Mouse (Mus musculus) 416B (cell line): ENCODE results near the gene Olfr1426.
"Not testable (repeated sequence)": the region's sequence is repeated elsewhere in the genome, so short reads cannot be mapped to it uniquely, and the experiment has no call there.

Experiments
- DNase-seq: peaks from one replicate; pipeline ENCODE4 v3.0.0; 2011; ENCODE audit warnings: low read depth

Gene Olfr1426

GRCm38 (mm10) chr19:12091913-12092312 lies at the start of gene Olfr1426:
Olfr1426 (minus strand) TSS chr19:12092013.
- no peak for DNase-seq

GRCm38 (mm10) chr19:12134289-12134688 lies 42.5 kb upstream of the Olfr1426 start:
- peak; percentile 54 for DNase-seq

- DNase-seq = no peak
Observed at GRCm38 (mm10) chr19:12123103-12123502, 31.3 kb upstream of the Olfr1426 start, which contains the start of gene Olfr76. Olfr76 (minus strand) TSS chr19:12123203.

- no peak for DNase-seq
Observed at GRCm38 (mm10) chr19:12116464-12116863, 24.7 kb upstream of the Olfr1426 start.

GRCm38 (mm10) chr19:12115797-12116196 lies 24.0 kb upstream of the Olfr1426 start, which contains the start of gene Olfr1428:
Olfr1428 (minus strand) TSS chr19:12115897.
- DNase-seq = no peak

GRCm38 (mm10) chr19:12113807-12114206 lies 22.0 kb upstream of the Olfr1426 start:
- no peak for DNase-seq

- no peak for DNase-seq
Observed at GRCm38 (mm10) chr19:12104541-12104940, 12.7 kb upstream of the Olfr1426 start.

- DNase-seq = no peak
Observed at GRCm38 (mm10) chr19:12103234-12103633, 11.4 kb upstream of the Olfr1426 start, which contains the start of gene Olfr1427. Olfr1427 (minus strand) TSS chr19:12103334.

- not testable (repeated sequence) for DNase-seq
Observed at GRCm38 (mm10) chr19:12077631-12078030, 14.2 kb downstream of the Olfr1426 start, which contains the start of gene Olfr1425. Olfr1425 (minus strand) TSS chr19:12077731.

GRCm38 (mm10) chr19:12069546-12069945 lies 22.3 kb downstream of the Olfr1426 start:
- DNase-seq = not testable (repeated sequence)

- not testable (repeated sequence) for DNase-seq
Observed at GRCm38 (mm10) chr19:12067806-12068205, 24.0 kb downstream of the Olfr1426 start.

- not testable (repeated sequence) for DNase-seq
Observed at GRCm38 (mm10) chr19:12062582-12062981, 29.2 kb downstream of the Olfr1426 start, which contains the start of gene Olfr1424. Olfr1424 (minus strand) TSS chr19:12062682.

- no peak for DNase-seq
Observed at GRCm38 (mm10) chr19:12043163-12043562, 48.6 kb downstream of the Olfr1426 start.

- DNase-seq = no peak
Observed at GRCm38 (mm10) chr19:12041217-12041616, 50.6 kb downstream of the Olfr1426 start, which contains the start of gene Olfr1423. Olfr1423 (minus strand) TSS chr19:12041317.

GRCm38 (mm10) chr19:12037727-12038126 lies 54.1 kb downstream of the Olfr1426 start:
- DNase-seq = no peak
